Mouse (Mus musculus) Patski (cell line): ENCODE measurements around the gene Cactin. TPM values are rescaled to one million over a fixed set of nuclear protein-coding genes. Genes with fewer than 3 reads are reported as not detected.

ENCODE experiments used
- ATAC-seq: fragments of 100-300 bp; one replicate; pipeline ENCODE4 v1.8.0; 2021
- CTCF ChIA-PET: fragments of 350-600 bp; sonication (Branson Sonifier 250); formaldehyde crosslinking; loops from one replicate; lab custom pipeline; 2022; ENCODE audit warnings: inconsistent platforms; lab: Charles Lee
- POLR2A ChIA-PET: fragments of 350-600 bp; sonication (Branson Sonifier 250); formaldehyde crosslinking; loops from one replicate; lab custom pipeline; 2022; ENCODE audit warnings: antibody characterized with exemption, inconsistent platforms; lab: Charles Lee
- DNase-seq: peaks from one replicate; pipeline ENCODE4 v3.0.0-alpha.2; 2011; ENCODE audit warnings: low read depth, low spot score
- H3K27me3 ChIP-seq: fragments of 371-371 bp; one replicate; pipeline ENCODE4 v1.5.1; 2021
- CTCF ChIP-seq: fragments of 100-300 bp; IDR thresholded peaks from one replicate; pipeline ENCODE4 v1.5.1; 2021
- in situ Hi-C: fragments of 300-500 bp; cut with MboI; formaldehyde crosslinking; loops from 3 replicates; pipeline ENCODE4 v1.11.1; 2018; ENCODE audit warnings: low pct_unique_long_range_greater_than_20kb, mixed read lengths
- polyA plus RNA-seq: library from polyadenylated mRNA; unstranded; gene quantifications from one replicate; pipeline ENCODE4 v1.2.3, GENCODE M21; 2021

Cactin gene
- polyA plus RNA-seq, 1 experiment from 2014 or later, result 34.5 TPM

- H3K27me3 ChIP-seq, result no peaks in the 10 kb centered on the region
- TF ChIP-seq CTCF, result no peak
- CTCF ChIA-PET, result interaction anchor here (1.5 to 2.0 kb wide), 2 partner anchors 12 to 25 kb away, joined by 5 to 11 read pairs; partner anchors contain the start of gene Pip5k1c
- in situ Hi-C loops, result no loop called here
- no peak for DNase-seq
- POLR2A ChIA-PET, result no interaction called here
- ATAC-seq, result no peak
These were observed 3.6 kb upstream of the Cactin start for GRCm38 (mm10) chr10:81317273-81317672.

GRCm38 (mm10) chr10:81318589-81319329, 2.1 kb upstream of the Cactin start:
- in situ Hi-C loops, result no loop called here
- ChIA-PET CTCF (interaction anchor here (0.9 to 2.6 kb wide), 5 partner anchors 14 to 78 kb away, joined by 3 to 12 read pairs (median 5); partner anchors contain the start of gene Pip5k1c), POLR2A (no interaction called here)
- no peaks in the 10 kb centered on the region for H3K27me3 ChIP-seq
- DNase-seq (no peak), ATAC-seq (no peak)
- TF ChIP-seq CTCF, result no peak

- no peaks in the 10 kb centered on the region for H3K27me3 ChIP-seq
- in situ Hi-C loops, result no loop called here
- TF ChIP-seq CTCF, result no peak
- CTCF ChIA-PET, result interaction anchor here (0.9 to 2.6 kb wide), 3 partner anchors 26 to 79 kb away, joined by 3 to 12 read pairs (median 3); partner anchors contain the start of genes Pip5k1c and Tjp3
- ATAC-seq, result no peak
- no peak for DNase-seq
- POLR2A ChIA-PET, result interaction anchor here (1.9 kb wide), 1 partner anchor 26 kb away, joined by 8 read pairs; the partner anchor contains the start of gene Pip5k1c
These were observed 1.6 kb upstream of the Cactin start for GRCm38 (mm10) chr10:81319330-81319699.

GRCm38 (mm10) chr10:81319741-81320549, 958 bp upstream of the Cactin start:
- ChIA-PET CTCF (interaction anchor here (0.9 to 2.6 kb wide), 6 partner anchors 15 to 96 kb away, joined by 3 to 12 read pairs (median 4); partner anchors contain the start of genes Pip5k1c and Tjp3), POLR2A (interaction anchor here (1.9 kb wide), 1 partner anchor 27 kb away, joined by 8 read pairs; the partner anchor contains the start of gene Pip5k1c)
- DNase-seq (no peak), ATAC-seq (no peak)
- in situ Hi-C loops, result no loop called here
- H3K27me3 ChIP-seq, result no peaks in the 10 kb centered on the region
- TF ChIP-seq CTCF, result no peak

- DNase-seq (no peak), ATAC-seq (no peak)
- POLR2A ChIA-PET, result interaction anchor here (1.1 to 1.9 kb wide), 2 partner anchors 9 to 29 kb away, joined by 3 to 8 read pairs; partner anchors contain the start of gene Pip5k1c
- no peaks in the 10 kb centered on the region for H3K27me3 ChIP-seq
- in situ Hi-C loops, result no loop called here
- no peak for TF ChIP-seq CTCF
- CTCF ChIA-PET, result interaction anchor here (1.3 to 2.6 kb wide), 2 partner anchors 17 to 28 kb away, joined by 5 to 12 read pairs; partner anchors contain the start of gene Pip5k1c
These were observed 533 bp downstream of the Cactin start for GRCm38 (mm10) chr10:81321436-81321835.

GRCm38 (mm10) chr10:81322444-81322843, 1.5 kb downstream of the Cactin start:
- no peak for TF ChIP-seq CTCF
- ChIA-PET CTCF (interaction anchor here (0.9 to 1.1 kb wide), 2 partner anchors 28 to 30 kb away, joined by 4 read pairs; partner anchors contain the start of genes Hmg20b and Pip5k1c), POLR2A (no interaction called here)
- ATAC-seq (no peak), DNase-seq (no peak)
- in situ Hi-C loops, result no loop called here
- no peaks in the 10 kb centered on the region for H3K27me3 ChIP-seq

- no peaks in the 10 kb centered on the region for H3K27me3 ChIP-seq
- no peak for DNase-seq
- in situ Hi-C loops, result no loop called here
- POLR2A ChIA-PET, result no interaction called here
- no peak for ATAC-seq
- CTCF ChIA-PET, result interaction anchor here (0.9 to 1.2 kb wide), 5 partner anchors 19 to 34 kb away, joined by 3 to 4 read pairs (median 4); partner anchors contain the start of genes Gipc3, Hmg20b and Pip5k1c
- no peak for TF ChIP-seq CTCF
These were observed 2.4 kb downstream of the Cactin start for GRCm38 (mm10) chr10:81323141-81323775.

GRCm38 (mm10) chr10:81323791-81324530, 3.1 kb downstream of the Cactin start:
- TF ChIP-seq CTCF, result no peak
- ChIA-PET POLR2A (no interaction called here), CTCF (interaction anchor here (1.0 to 1.2 kb wide), 3 partner anchors 19 to 34 kb away, joined by 3 to 4 read pairs (median 3); partner anchors contain the start of gene Gipc3)
- in situ Hi-C loops, result no loop called here
- no peak for DNase-seq
- no peak for ATAC-seq
- no peaks in the 10 kb centered on the region for H3K27me3 ChIP-seq

GRCm38 (mm10) chr10:81325176-81325575, 4.3 kb downstream of the Cactin start:
- DNase-seq (no peak), ATAC-seq (no peak)
- ChIA-PET CTCF (no interaction called here), POLR2A (no interaction called here)
- H3K27me3 ChIP-seq, result no peaks in the 10 kb centered on the region
- in situ Hi-C loops, result no loop called here
- TF ChIP-seq CTCF, result no peak
